Mouse (Mus musculus) liver, adult 2 months (tissue): Measurements from ENCODE around the gene Hspbap1.

Experiments
- CTCF ChIP-seq: fragments of 200-500 bp; IDR thresholded peaks from 2 replicates; pipeline ENCODE4 v1.5.1; 2011; ENCODE audit warnings: low read depth, low read length, control low read depth
- POLR2A ChIP-seq: fragments of 200-500 bp; IDR thresholded peaks from 2 replicates; pipeline ENCODE4 v1.6.1; 2011; ENCODE audit warnings: low read length, control low read depth; ENCODE audit not compliant: insufficient read depth; ENCODE audit errors: extremely low read depth

GRCm38 (mm10) chr16:35740357-35740756, 29.8 kb upstream of the Hspbap1 start:
- no peak for TF ChIP-seq POLR2A
- no peak for TF ChIP-seq CTCF
